Mouse (Mus musculus) hindbrain, embryonic 12.5 days (tissue): ENCODE data around the gene Dnajb11. TPM values are rescaled to one million over a fixed set of nuclear protein-coding genes. Genes with fewer than 3 reads are reported as not detected.

ENCODE experiments used
- ATAC-seq: fragments of 200-750 bp; cut with Nextera tagmentation; 2 replicates; pipeline ENCODE4 v1.8.0; 2017; ENCODE audit warnings: moderate TSS enrichment; ENCODE audit not compliant: low FRiP score
- H3K27ac ChIP-seq: fragments of 300-500 bp; sonication (generic); 2 replicates; pipeline ENCODE4 v1.5.1; 2016; ENCODE audit warnings: mild to moderate bottlenecking
- H3K27me3 ChIP-seq: fragments of 300-500 bp; sonication (generic); 2 replicates; pipeline ENCODE4 v1.6.1; 2016; ENCODE audit warnings: mild to moderate bottlenecking
- H3K36me3 ChIP-seq: fragments of 300-500 bp; sonication (generic); 2 replicates; pipeline ENCODE4 v1.6.1; 2016; ENCODE audit warnings: mild to moderate bottlenecking
- H3K4me1 ChIP-seq: fragments of 300-500 bp; sonication (generic); 2 replicates; pipeline ENCODE4 v1.6.1; 2016
- H3K4me2 ChIP-seq: fragments of 300-500 bp; sonication (generic); replicated peaks from 2 replicates; pipeline ENCODE4 v1.6.1; 2016; ENCODE audit warnings: mild to moderate bottlenecking
- H3K4me3 ChIP-seq: fragments of 300-500 bp; sonication (generic); 2 replicates; pipeline ENCODE4 v1.5.1; 2016; ENCODE audit warnings: mild to moderate bottlenecking
- H3K9ac ChIP-seq: fragments of 300-500 bp; sonication (generic); 2 replicates; pipeline ENCODE4 v1.6.1; 2016; ENCODE audit warnings: mild to moderate bottlenecking, moderate library complexity
- H3K9me3 ChIP-seq: fragments of 300-500 bp; sonication (generic); replicated peaks from 2 replicates; pipeline ENCODE4 v1.6.1; 2016; ENCODE audit warnings: mild to moderate bottlenecking
- WGBS: fragments of 180-500 bp; shearing (Covaris S2); methylation state at CpG from one replicate; pipeline ENCODE4 v1.1.7; 2016; 5-methylcytosine and 5-hydroxymethylcytosine counted together
- polyA plus RNA-seq: library from polyadenylated mRNA; unstranded; fragments of >200 nt; fragmentation: Nextera tagmentation; extraction: Ambion mirVana; gene quantifications from 2 replicates; pipeline ENCODE4 v1.2.1, GENCODE M21; 2016

Dnajb11 gene
- polyA plus RNA-seq, 1 experiment from 2014 or later: 104 TPM

- no peak for ATAC-seq
- H3K4me1 ChIP-seq: peaks cover 5% of the 10 kb centered on the region
- H3K9ac ChIP-seq: no peak overlapping the region
- WGBS: 94% methylated on average over 4 of the region's 4 CpGs
- H3K4me2 ChIP-seq: no peak overlapping the region
- no peak overlapping the region for H3K4me3 ChIP-seq
- no peak overlapping the region for H3K27ac ChIP-seq
- H3K9me3 ChIP-seq: no peaks in the 10 kb centered on the region
- no peaks in the 10 kb centered on the region for H3K27me3 ChIP-seq
- no peaks in the 10 kb centered on the region for H3K36me3 ChIP-seq
These were observed 4.9 kb upstream of the Dnajb11 start for GRCm38 (mm10) chr16:22852709-22853108.

- Histone ChIP-seq H3K27me3 (no peaks in the 10 kb centered on the region), H3K36me3 (no peaks in the 10 kb centered on the region), H3K9ac (peak overlapping the region; percentile 61), H3K9me3 (no peaks in the 10 kb centered on the region), H3K4me3 (peak overlapping the region; percentile 99), H3K27ac (no peak overlapping the region), H3K4me1 (peaks cover 12% of the 10 kb centered on the region), H3K4me2 (peak overlapping the region; percentile 70)
- no peak for ATAC-seq
- 15% methylated on average over 9 of the region's 9 CpGs for WGBS
These were observed 872 bp upstream of the Dnajb11 start for GRCm38 (mm10) chr16:22856773-22857172.

- Histone ChIP-seq H3K27ac (no peak overlapping the region), H3K4me1 (no peaks in the 10 kb centered on the region), H3K36me3 (peaks cover 63% of the 10 kb centered on the region), H3K9me3 (no peaks in the 10 kb centered on the region), H3K4me3 (no peak overlapping the region), H3K4me2 (no peak overlapping the region), H3K9ac (no peak overlapping the region), H3K27me3 (no peaks in the 10 kb centered on the region)
- WGBS: 94% methylated on average over 8 of the region's 8 CpGs
- ATAC-seq: no peak
These were observed 14.8 kb downstream of the Dnajb11 start for GRCm38 (mm10) chr16:22872397-22872796.

- peaks cover 56% of the 10 kb centered on the region for H3K36me3 ChIP-seq
- no peak overlapping the region for H3K27ac ChIP-seq
- H3K9ac ChIP-seq: no peak overlapping the region
- H3K9me3 ChIP-seq: no peaks in the 10 kb centered on the region
- no peak for ATAC-seq
- H3K4me1 ChIP-seq: no peaks in the 10 kb centered on the region
- H3K4me2 ChIP-seq: no peak overlapping the region
- H3K27me3 ChIP-seq: no peaks in the 10 kb centered on the region
- H3K4me3 ChIP-seq: no peak overlapping the region
- WGBS: 74% methylated on average over 4 of the region's 4 CpGs
These were observed 15.7 kb downstream of the Dnajb11 start for GRCm38 (mm10) chr16:22873369-22873768.

- Histone ChIP-seq H3K9ac (no peak overlapping the region), H3K9me3 (no peaks in the 10 kb centered on the region), H3K4me1 (peaks cover 5% of the 10 kb centered on the region), H3K4me2 (no peak overlapping the region), H3K4me3 (no peak overlapping the region), H3K27me3 (no peaks in the 10 kb centered on the region), H3K36me3 (peaks cover 26% of the 10 kb centered on the region), H3K27ac (no peak overlapping the region)
- ATAC-seq: no peak
- WGBS: 42% methylated on average over 9 of the region's 9 CpGs
These were observed 18.8 kb downstream of the Dnajb11 start for GRCm38 (mm10) chr16:22876218-22877043.

- no peak overlapping the region for H3K27ac ChIP-seq
- H3K4me2 ChIP-seq: no peak overlapping the region
- H3K9me3 ChIP-seq: no peaks in the 10 kb centered on the region
- 82% methylated on average over 11 of the region's 11 CpGs for WGBS
- H3K9ac ChIP-seq: no peak overlapping the region
- peaks cover 5% of the 10 kb centered on the region for H3K4me1 ChIP-seq
- H3K27me3 ChIP-seq: no peaks in the 10 kb centered on the region
- ATAC-seq: no peak
- H3K36me3 ChIP-seq: peaks cover 13% of the 10 kb centered on the region
- H3K4me3 ChIP-seq: no peak overlapping the region
These were observed 20.2 kb downstream of the Dnajb11 start for GRCm38 (mm10) chr16:22877660-22878390.

GRCm38 (mm10) chr16:22878716-22879115 is 21.1 kb downstream of the Dnajb11 start:
- H3K4me2 ChIP-seq: no peak overlapping the region
- H3K27me3 ChIP-seq: no peaks in the 10 kb centered on the region
- H3K4me1 ChIP-seq: peaks cover 5% of the 10 kb centered on the region
- WGBS: 80% methylated on average over 7 of the region's 7 CpGs
- peaks cover 4% of the 10 kb centered on the region; the same call in 1 of the 2 replicates for H3K36me3 ChIP-seq
- no peaks in the 10 kb centered on the region for H3K9me3 ChIP-seq
- ATAC-seq: no peak
- H3K4me3 ChIP-seq: no peak overlapping the region
- H3K9ac ChIP-seq: no peak overlapping the region
- no peak overlapping the region for H3K27ac ChIP-seq

- Histone ChIP-seq H3K27ac (no peak overlapping the region), H3K9me3 (no peaks in the 10 kb centered on the region), H3K4me3 (no peak overlapping the region), H3K4me1 (peaks cover 5% of the 10 kb centered on the region), H3K9ac (no peak overlapping the region; the same call in 1 of the 2 replicates), H3K36me3 (no peaks in the 10 kb centered on the region), H3K4me2 (no peak overlapping the region), H3K27me3 (no peaks in the 10 kb centered on the region)
- ATAC-seq: no peak
- WGBS: 61% methylated on average over 7 of the region's 7 CpGs
These were observed 22.4 kb downstream of the Dnajb11 start for GRCm38 (mm10) chr16:22879945-22880595.

GRCm38 (mm10) chr16:22880900-22881299 is 23.3 kb downstream of the Dnajb11 start:
- no peaks in the 10 kb centered on the region for H3K27me3 ChIP-seq
- no peak overlapping the region for H3K4me3 ChIP-seq
- H3K4me2 ChIP-seq: no peak overlapping the region
- no peaks in the 10 kb centered on the region for H3K36me3 ChIP-seq
- ATAC-seq: no peak
- WGBS: 18% methylated on average over 6 of the region's 6 CpGs
- H3K4me1 ChIP-seq: peaks cover 5% of the 10 kb centered on the region
- H3K9me3 ChIP-seq: no peaks in the 10 kb centered on the region
- no peak overlapping the region; the same call in 1 of the 2 replicates for H3K9ac ChIP-seq
- no peak overlapping the region for H3K27ac ChIP-seq

- H3K4me3 ChIP-seq: no peak overlapping the region
- no peaks in the 10 kb centered on the region for H3K36me3 ChIP-seq
- H3K27ac ChIP-seq: no peak overlapping the region
- ATAC-seq: no peak
- 74% methylated on average over 4 of the region's 4 CpGs for WGBS
- no peaks in the 10 kb centered on the region for H3K9me3 ChIP-seq
- no peak overlapping the region for H3K4me2 ChIP-seq
- peaks cover 5% of the 10 kb centered on the region for H3K4me1 ChIP-seq
- H3K9ac ChIP-seq: no peak overlapping the region
- H3K27me3 ChIP-seq: no peaks in the 10 kb centered on the region
These were observed 23.8 kb downstream of the Dnajb11 start for GRCm38 (mm10) chr16:22881487-22881886.

GRCm38 (mm10) chr16:22883441-22883840 is 25.8 kb downstream of the Dnajb11 start:
- 78% methylated on average over 5 of the region's 5 CpGs for WGBS
- Histone ChIP-seq H3K4me3 (no peak overlapping the region), H3K27ac (no peak overlapping the region), H3K27me3 (no peaks in the 10 kb centered on the region), H3K9me3 (no peaks in the 10 kb centered on the region), H3K4me1 (peaks cover 5% of the 10 kb centered on the region), H3K9ac (no peak overlapping the region), H3K4me2 (no peak overlapping the region), H3K36me3 (no peaks in the 10 kb centered on the region)
- no peak for ATAC-seq

GRCm38 (mm10) chr16:22885356-22885755 is 27.7 kb downstream of the Dnajb11 start:
- H3K27me3 ChIP-seq: no peaks in the 10 kb centered on the region
- H3K4me2 ChIP-seq: no peak overlapping the region
- H3K27ac ChIP-seq: no peak overlapping the region
- no peak overlapping the region for H3K9ac ChIP-seq
- H3K9me3 ChIP-seq: no peaks in the 10 kb centered on the region
- peaks cover 5% of the 10 kb centered on the region for H3K4me1 ChIP-seq
- H3K36me3 ChIP-seq: no peaks in the 10 kb centered on the region
- H3K4me3 ChIP-seq: no peak overlapping the region
- no peak for ATAC-seq
- WGBS: 56% methylated on average over 4 of the region's 4 CpGs
